Mouse (Mus musculus) Patski (cell line): Measurements from ENCODE around the gene Ano10. TPM values are rescaled to one million over a fixed set of nuclear protein-coding genes. Genes with fewer than 3 reads are reported as not detected.
A peak's percentile ranks its signal among the peaks of the same experiment; 100 is the strongest.

Experiments used
- ATAC-seq: fragments of 100-300 bp; one replicate; pipeline ENCODE4 v1.8.0; 2021
- CTCF ChIA-PET: fragments of 350-600 bp; sonication (Branson Sonifier 250); formaldehyde crosslinking; loops from one replicate; lab custom pipeline; 2022; ENCODE audit warnings: inconsistent platforms; lab: Charles Lee
- POLR2A ChIA-PET: fragments of 350-600 bp; sonication (Branson Sonifier 250); formaldehyde crosslinking; loops from one replicate; lab custom pipeline; 2022; ENCODE audit warnings: antibody characterized with exemption, inconsistent platforms; lab: Charles Lee
- DNase-seq: peaks from one replicate; pipeline ENCODE4 v3.0.0-alpha.2; 2011; ENCODE audit warnings: low read depth, low spot score
- H3K27me3 ChIP-seq: fragments of 371-371 bp; one replicate; pipeline ENCODE4 v1.5.1; 2021
- CTCF ChIP-seq: fragments of 100-300 bp; IDR thresholded peaks from one replicate; pipeline ENCODE4 v1.5.1; 2021
- in situ Hi-C: fragments of 300-500 bp; cut with MboI; formaldehyde crosslinking; loops from 3 replicates; pipeline ENCODE4 v1.11.1; 2018; ENCODE audit warnings: low pct_unique_long_range_greater_than_20kb, mixed read lengths
- polyA plus RNA-seq: library from polyadenylated mRNA; unstranded; gene quantifications from one replicate; pipeline ENCODE4 v1.2.3, GENCODE M21; 2021

The Ano10 gene
- polyA plus RNA-seq, 1 experiment from 2014 or later: 62.6 TPM

- no peaks in the 10 kb centered on the region for H3K27me3 ChIP-seq
- POLR2A ChIA-PET: no interaction called here
- ATAC-seq: no peak
- in situ Hi-C loops: no loop called here
- no peak for TF ChIP-seq CTCF
- no peak for DNase-seq
- CTCF ChIA-PET: no interaction called here
Observed at GRCm38 (mm10) chr9:122152063-122152462, 142.2 kb downstream of the Ano10 start.

GRCm38 (mm10) chr9:122149997-122150826, 144.0 kb downstream of the Ano10 start:
- no peak for TF ChIP-seq CTCF
- in situ Hi-C loops: no loop called here
- POLR2A ChIA-PET: no interaction called here
- CTCF ChIA-PET: no interaction called here
- DNase-seq: no peak
- ATAC-seq: no peak
- H3K27me3 ChIP-seq: no peaks in the 10 kb centered on the region

- ChIA-PET CTCF (no interaction called here), POLR2A (no interaction called here)
- no peak for DNase-seq
- no peaks in the 10 kb centered on the region for H3K27me3 ChIP-seq
- in situ Hi-C loops: no loop called here
- TF ChIP-seq CTCF: no peak
- ATAC-seq: no peak
Observed at GRCm38 (mm10) chr9:122148356-122148755, 145.9 kb downstream of the Ano10 start.

- H3K27me3 ChIP-seq: no peaks in the 10 kb centered on the region
- ChIA-PET CTCF (interaction anchor here (1.0 kb wide), 1 partner anchor 11 kb away, joined by 4 read pairs; no protein-coding TSS in a partner anchor), POLR2A (no interaction called here)
- DNase-seq (no peak), ATAC-seq (no peak)
- in situ Hi-C loops: no loop called here
- TF ChIP-seq CTCF: no peak
Observed at GRCm38 (mm10) chr9:122146124-122146870, 147.9 kb downstream of the Ano10 start.

GRCm38 (mm10) chr9:122145677-122146076, 148.5 kb downstream of the Ano10 start:
- ATAC-seq (no peak), DNase-seq (no peak)
- ChIA-PET CTCF (interaction anchor here (0.8 to 1.5 kb wide), 3 partner anchors 9 to 36 kb away, joined by 4 read pairs; no protein-coding TSS in a partner anchor), POLR2A (no interaction called here)
- in situ Hi-C loops: no loop called here
- no peaks in the 10 kb centered on the region for H3K27me3 ChIP-seq
- no peak for TF ChIP-seq CTCF

- DNase-seq: no peak
- CTCF ChIA-PET: interaction anchor here (0.7 to 1.5 kb wide), 4 partner anchors 8 to 37 kb away, joined by 3 to 4 read pairs (median 4); no protein-coding TSS in a partner anchor
- POLR2A ChIA-PET: no interaction called here
- no peak for ATAC-seq
- in situ Hi-C loops: no loop called here
- peak; percentile 54 for TF ChIP-seq CTCF
- H3K27me3 ChIP-seq: no peaks in the 10 kb centered on the region
Observed at GRCm38 (mm10) chr9:122144776-122145175, 149.4 kb downstream of the Ano10 start.

- no peaks in the 10 kb centered on the region for H3K27me3 ChIP-seq
- ChIA-PET CTCF (interaction anchor here (0.8 to 1.7 kb wide), 4 partner anchors 17 to 129 kb away, joined by 3 to 4 read pairs (median 3); no protein-coding TSS in a partner anchor), POLR2A (no interaction called here)
- DNase-seq (no peak), ATAC-seq (no peak)
- no peak for TF ChIP-seq CTCF
- in situ Hi-C loops: no loop called here
Observed at GRCm38 (mm10) chr9:122143219-122143618, 151.0 kb downstream of the Ano10 start.

- ChIA-PET POLR2A (interaction anchor here (0.7 kb wide), 1 partner anchor 697 kb away, joined by 6 read pairs; no protein-coding TSS in a partner anchor), CTCF (no interaction called here)
- DNase-seq: no peak
- no peak for TF ChIP-seq CTCF
- no peaks in the 10 kb centered on the region for H3K27me3 ChIP-seq
- ATAC-seq: no peak
- in situ Hi-C loops: no loop called here
Observed at GRCm38 (mm10) chr9:122139236-122139635, 155.0 kb downstream of the Ano10 start.

- ChIA-PET POLR2A (no interaction called here), CTCF (interaction anchor here (0.6 kb wide), 1 partner anchor 9 kb away, joined by 3 read pairs; no protein-coding TSS in a partner anchor)
Observed at GRCm38 (mm10) chr9:122138371-122139029, 155.7 kb downstream of the Ano10 start.

GRCm38 (mm10) chr9:122137960-122138359, 156.3 kb downstream of the Ano10 start:
- in situ Hi-C loops: no loop called here
- CTCF ChIA-PET: interaction anchor here (0.6 kb wide), 1 partner anchor 9 kb away, joined by 3 read pairs; no protein-coding TSS in a partner anchor

More at GRCm38 (mm10) chr9:122138371-122139029, 155.7 kb downstream of the Ano10 start:
- no peaks in the 10 kb centered on the region for H3K27me3 ChIP-seq
- no peak for ATAC-seq
- in situ Hi-C loops: no loop called here
- DNase-seq: no peak
- TF ChIP-seq CTCF: no peak

More at GRCm38 (mm10) chr9:122137960-122138359, 156.3 kb downstream of the Ano10 start:
- TF ChIP-seq CTCF: no peak
- no peak for DNase-seq
- H3K27me3 ChIP-seq: no peaks in the 10 kb centered on the region
- no peak for ATAC-seq
- POLR2A ChIA-PET: no interaction called here
